Mouse (Mus musculus) cortical plate, adult 2 months (tissue): ENCODE data around the gene Cfl1. TPM values are rescaled to one million over a fixed set of nuclear protein-coding genes. Genes with fewer than 3 reads are reported as not detected.

ENCODE experiments used
- H3K27ac ChIP-seq: fragments of 200-500 bp; 2 replicates; pipeline ENCODE4 v1.5.1; 2012; ENCODE audit warnings: low read length, control low read depth, inconsistent platforms; ENCODE audit not compliant: insufficient read depth
- H3K4me1 ChIP-seq: fragments of 200-500 bp; 2 replicates; pipeline ENCODE4 v1.6.1; 2011; ENCODE audit warnings: low read length; ENCODE audit not compliant: control insufficient read depth, insufficient read depth
- H3K4me3 ChIP-seq: fragments of 200-500 bp; 2 replicates; pipeline ENCODE4 v1.5.1; 2011; ENCODE audit warnings: mild to moderate bottlenecking, low read length, control low read depth; ENCODE audit not compliant: insufficient read depth
- CTCF ChIP-seq: fragments of 200-500 bp; IDR thresholded peaks from 2 replicates; pipeline ENCODE4 v1.5.1; 2011; ENCODE audit warnings: mild to moderate bottlenecking, control low read depth, low read length; ENCODE audit not compliant: insufficient read depth; ENCODE audit errors: extremely low read depth
- POLR2A ChIP-seq: fragments of 200-500 bp; IDR thresholded peaks from 2 replicates; pipeline ENCODE4 v1.6.1; 2011; ENCODE audit warnings: mild to moderate bottlenecking, low read length, control low read depth; ENCODE audit not compliant: insufficient read depth; ENCODE audit errors: extremely low read depth
- polyA plus RNA-seq: library from polyadenylated mRNA; depleted of rRNA; stranded (reverse); fragments of >200 nt; gene quantifications from 2 replicates; pipeline ENCODE4 v1.2.3, GENCODE M21; 2012

Cfl1 gene
- polyA plus RNA-seq, 1 experiment: 1,455 TPM

DNA sequence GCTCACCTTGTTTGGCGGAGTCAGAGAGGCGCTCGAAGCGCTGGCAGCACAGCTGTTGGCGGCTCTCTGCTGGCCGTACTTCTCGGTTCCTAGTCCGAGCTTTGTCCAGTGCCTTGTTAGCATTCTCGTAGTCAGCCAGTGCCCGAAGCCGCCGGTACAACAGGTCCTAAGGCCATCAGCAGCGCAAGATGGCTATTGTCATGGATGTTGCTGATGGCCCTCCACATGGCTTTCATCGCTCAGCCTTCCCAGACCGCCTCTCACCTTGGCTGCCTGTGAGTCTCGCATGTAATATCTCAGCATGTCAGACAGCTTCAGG is 5.8 kb downstream of the Cfl1 start:
- no peak overlapping the region for H3K27ac ChIP-seq
- H3K4me1 ChIP-seq: 0 out of 2 replicates have a peak, but pooled peaks cover 2% of the 10 kb centered on the region
- no peak for TF ChIP-seq POLR2A
- TF ChIP-seq CTCF: no peak
- no peak overlapping the region for H3K4me3 ChIP-seq

DNA sequence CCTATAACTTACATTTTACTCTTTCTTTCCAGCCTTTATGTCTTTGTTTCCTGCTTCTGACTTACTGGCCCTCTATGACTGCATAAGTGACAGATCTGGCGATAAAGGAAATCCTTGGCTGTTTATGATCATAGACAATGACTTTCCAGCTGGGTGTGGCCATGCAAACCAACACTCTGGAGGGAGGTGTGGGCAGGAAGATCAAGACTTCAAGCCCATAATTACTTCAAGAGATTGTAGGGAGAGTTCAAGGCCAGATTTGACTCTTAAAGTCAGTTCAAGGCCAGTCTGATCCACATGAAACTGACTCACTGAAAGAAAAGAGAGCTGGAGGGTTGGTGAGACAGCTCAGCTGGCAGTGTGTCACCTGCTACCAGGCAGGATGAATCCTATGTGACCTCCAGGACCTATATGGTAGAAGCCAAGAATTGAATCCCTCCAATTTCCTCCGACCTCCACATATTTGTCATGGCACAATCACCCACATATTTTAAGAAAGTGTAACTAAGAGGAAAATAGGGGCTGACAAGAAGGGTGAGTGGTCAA is 10.1 kb downstream of the Cfl1 start:
- TF ChIP-seq POLR2A (no peak), CTCF (no peak)
- Histone ChIP-seq H3K4me3 (no peak overlapping the region), H3K4me1 (no peaks in the 10 kb centered on the region), H3K27ac (no peak overlapping the region)

DNA sequence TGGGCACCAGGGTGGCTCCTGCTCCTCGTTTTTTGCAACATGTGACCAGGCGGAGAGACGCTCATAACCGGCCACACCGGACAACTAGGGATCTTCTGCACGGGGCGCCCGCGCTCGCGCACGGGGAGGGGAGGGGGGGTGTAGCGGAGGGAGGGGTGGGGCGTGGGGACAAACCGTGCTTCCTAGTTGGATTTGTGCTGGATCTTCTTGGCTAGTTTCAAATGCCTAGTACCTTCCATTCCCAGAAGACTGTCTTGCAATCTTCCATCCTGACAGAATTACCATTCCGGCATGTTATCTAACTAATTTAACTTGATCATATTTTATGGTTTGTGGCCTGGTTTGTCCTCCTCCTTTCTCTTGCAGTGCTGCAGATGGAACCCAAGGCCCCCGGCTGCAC is 13.4 kb downstream of the Cfl1 start, which contains the start of gene 1700020D05Rik:
1700020D05Rik (minus strand) TSS at position 101 of the 400 bp plus-strand sequence.
- Histone ChIP-seq H3K4me1 (no peaks in the 10 kb centered on the region), H3K4me3 (no peak within 1 kb of the TSS), H3K27ac (no peak within 1 kb of the TSS)
- TF ChIP-seq CTCF (no peak), POLR2A (no peak)

DNA sequence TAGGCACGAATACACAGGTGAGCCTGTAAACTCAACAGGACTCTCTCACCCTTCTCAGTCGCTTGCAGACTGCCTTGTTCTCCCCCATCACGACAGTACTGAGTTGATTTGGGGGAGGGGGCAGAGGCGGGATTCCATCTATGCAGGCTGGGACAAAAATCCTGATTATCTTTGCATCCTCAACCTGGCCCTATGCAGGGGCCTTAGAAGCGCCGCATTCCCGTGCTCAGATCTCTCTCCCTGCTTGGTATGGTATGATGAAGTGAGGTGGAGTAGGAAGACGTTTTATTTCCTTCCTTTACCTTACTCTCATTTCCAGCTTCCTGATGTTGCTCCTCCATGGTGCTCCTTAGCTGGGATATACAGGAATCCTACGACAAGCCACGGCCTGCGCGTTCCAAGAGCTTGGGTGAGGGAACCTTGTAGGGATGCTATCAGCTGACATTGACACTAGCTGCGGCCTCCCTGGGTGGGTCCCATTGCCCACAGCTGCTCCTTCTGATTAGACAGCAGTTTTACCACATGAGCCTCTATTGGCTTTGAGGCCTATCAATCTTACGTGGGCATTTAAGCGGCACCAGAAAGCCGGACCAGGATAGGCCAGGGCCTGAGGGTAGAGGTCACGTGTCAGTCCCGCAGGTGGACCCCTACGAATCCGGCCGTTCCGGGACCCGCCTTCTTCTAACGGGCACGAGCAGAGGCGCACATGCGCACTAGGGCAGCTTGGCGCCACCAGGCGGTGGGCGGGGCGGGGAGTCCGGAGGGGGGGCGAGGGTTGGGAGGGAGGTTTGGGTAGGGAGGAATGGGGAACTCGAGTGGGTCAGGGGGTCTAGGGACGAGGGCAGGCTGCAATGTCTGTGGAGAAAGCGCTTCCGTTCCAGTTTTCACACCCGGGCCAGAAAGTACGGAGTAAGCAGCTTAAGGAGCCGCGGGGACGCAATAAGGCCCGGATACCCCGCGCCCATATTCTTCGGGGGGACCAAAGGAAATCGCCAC is 20.1 kb downstream of the Cfl1 start, which contains the start of gene Snx32:
Snx32 (minus strand) TSS at position 508 of the 996 bp plus-strand sequence.
- 0 out of 2 replicates have a peak, but pooled peaks cover 2% of the 10 kb centered on the region for H3K4me1 ChIP-seq
- H3K4me3 ChIP-seq: peak within 1 kb of the TSS; percentile 47
- H3K27ac ChIP-seq: peak within 1 kb of the TSS; percentile 26
- peak; percentile 84 for TF ChIP-seq POLR2A
- TF ChIP-seq CTCF: no peak

DNA sequence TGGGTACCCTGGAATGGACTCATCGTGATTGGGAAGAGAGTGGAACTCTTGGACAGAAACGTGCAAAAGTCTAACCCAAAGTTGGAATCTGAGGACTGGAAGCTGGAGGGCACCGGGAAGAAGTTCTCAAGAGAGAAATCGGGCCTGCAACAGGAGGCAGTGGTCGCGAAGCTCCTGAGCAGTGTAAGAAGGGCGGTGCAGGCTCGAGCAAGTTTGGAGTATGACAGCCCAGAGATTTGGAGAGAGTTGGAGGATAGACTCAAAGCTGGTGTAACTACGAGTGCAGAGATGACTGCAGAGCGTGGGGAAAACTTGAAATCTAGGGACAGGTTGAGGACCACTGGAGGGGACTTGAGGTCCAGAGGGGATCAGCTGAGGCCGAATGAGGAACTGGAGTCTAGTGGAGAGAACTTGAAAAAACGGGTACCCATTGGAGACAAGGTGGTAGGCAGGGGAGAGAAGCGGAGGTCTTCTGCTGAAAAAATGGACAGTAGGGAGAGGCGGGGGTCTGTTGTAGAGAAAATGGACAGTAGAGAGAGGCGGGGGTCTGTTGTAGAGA is 20.9 kb downstream of the Cfl1 start:
- TF ChIP-seq POLR2A (no peak), CTCF (no peak)
- Histone ChIP-seq H3K4me3 (peak overlapping the region; percentile 47), H3K27ac (peak overlapping the region; percentile 26), H3K4me1 (0 out of 2 replicates have a peak, but pooled peaks cover 2% of the 10 kb centered on the region)

DNA sequence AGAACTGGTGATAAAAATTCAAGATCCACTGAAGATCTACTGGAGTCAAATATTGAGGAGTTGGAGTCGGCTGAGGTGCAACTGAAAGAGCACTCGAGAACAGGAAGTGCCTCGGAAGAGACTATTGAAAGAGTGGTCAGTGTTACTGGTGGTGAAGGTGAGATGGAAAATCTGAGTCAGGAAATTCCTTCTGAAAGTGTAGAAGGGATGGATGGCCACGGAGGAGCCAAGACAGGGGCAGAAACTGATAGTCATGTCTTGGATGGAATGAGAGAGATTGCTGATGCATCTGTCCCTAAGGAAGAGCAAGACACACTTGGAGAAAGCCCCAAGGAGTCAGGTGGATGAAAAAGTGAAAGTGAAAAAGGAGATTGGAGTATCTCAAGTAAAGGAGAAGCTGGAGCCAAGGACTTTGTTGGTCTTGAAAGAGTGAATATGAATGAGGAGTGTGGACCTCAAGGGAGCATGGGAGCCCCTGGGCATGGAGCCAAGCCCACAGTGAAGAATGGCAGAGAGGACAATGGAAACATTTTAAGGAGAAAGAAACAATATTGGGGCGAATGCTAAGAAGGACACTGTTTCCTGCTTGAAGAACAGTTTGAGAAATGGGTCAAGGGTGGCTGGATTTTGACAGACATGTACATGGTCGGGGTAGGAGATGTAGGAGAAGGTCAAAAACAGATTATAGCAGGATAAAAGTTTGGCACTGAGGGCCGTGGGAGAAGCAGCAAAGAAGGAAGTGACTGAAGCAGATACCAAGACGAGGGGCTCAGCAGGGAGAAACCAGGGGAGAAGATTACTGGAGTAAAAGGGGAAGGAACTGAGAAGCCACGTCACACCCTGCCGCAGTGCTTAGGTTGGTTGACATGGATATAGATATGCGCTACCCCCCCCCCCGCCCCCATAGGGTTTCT is 22.1 kb downstream of the Cfl1 start:
- Histone ChIP-seq H3K27ac (no peak overlapping the region), H3K4me3 (no peak overlapping the region), H3K4me1 (0 out of 2 replicates have a peak, but pooled peaks cover 2% of the 10 kb centered on the region)
- TF ChIP-seq CTCF (no peak), POLR2A (no peak)

DNA sequence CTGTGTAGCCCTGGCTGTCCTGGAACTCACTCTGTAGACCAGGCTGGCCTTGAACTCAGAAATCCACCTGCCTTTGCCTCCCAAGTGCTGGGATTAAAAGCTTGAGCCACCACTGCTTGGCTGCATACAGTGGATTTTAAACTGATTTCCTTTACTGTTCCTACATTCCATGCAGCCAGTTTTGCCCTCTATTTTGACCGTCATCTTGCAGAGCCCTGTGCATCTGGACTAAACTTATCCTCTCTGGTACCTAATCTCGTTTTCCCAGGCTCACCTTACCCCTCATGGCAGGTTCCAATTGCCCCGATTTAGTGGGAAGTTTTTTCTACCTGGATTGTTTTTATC is 22.7 kb downstream of the Cfl1 start:
- Histone ChIP-seq H3K27ac (no peak overlapping the region), H3K4me3 (no peak overlapping the region), H3K4me1 (0 out of 2 replicates have a peak, but pooled peaks cover 2% of the 10 kb centered on the region)
- no peak for TF ChIP-seq CTCF
- no peak for TF ChIP-seq POLR2A

DNA sequence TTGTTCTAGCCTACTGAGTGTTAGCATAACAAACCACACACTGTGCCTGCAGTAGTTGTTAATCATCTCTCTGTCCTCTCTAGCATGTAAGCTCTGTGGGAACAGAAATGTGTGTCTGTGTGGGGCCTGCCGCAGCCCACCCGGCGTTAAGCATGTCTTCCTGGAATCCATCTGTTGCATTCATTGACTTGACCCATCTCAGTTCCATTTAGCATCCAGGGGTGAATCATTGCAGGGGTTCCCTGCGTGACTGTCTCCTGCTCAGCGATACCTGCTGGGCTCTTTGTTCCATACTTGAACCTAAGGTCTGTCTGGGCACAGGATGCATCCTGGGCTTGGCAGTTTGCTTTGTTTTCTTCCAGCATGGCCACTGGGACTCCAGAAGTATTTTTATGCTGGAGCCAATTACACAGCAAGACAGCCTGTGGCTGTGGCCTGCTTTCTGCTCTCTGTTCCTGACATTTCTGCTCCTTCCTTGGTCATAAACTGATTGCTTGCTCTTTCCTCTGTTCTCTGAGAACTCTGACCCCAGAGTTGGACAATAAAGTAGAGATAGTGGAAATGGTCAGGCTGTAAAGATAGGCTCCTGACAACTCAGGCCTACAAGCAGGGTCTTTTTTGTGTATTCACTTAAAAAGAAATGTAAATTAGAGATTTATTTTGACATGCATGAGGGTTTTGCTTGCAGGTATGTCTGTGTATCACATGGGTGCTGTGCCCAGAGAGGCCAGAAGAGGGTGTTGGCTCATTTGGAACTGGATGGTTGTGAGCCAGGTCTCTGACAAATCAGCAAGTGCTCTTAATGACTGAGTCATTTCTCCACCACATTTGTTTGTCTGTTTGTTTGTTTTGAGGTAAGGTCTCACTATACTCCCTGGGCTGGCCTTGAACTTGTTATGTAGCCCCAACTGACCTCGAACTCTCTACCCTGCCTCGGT is 25.9 kb downstream of the Cfl1 start:
- Histone ChIP-seq H3K4me3 (no peak overlapping the region), H3K27ac (peak overlapping the region; percentile 70; the same call in 1 of the 2 replicates), H3K4me1 (no peaks in the 10 kb centered on the region)
- TF ChIP-seq CTCF: no peak
- TF ChIP-seq POLR2A: no peak
